Mouse (Mus musculus) hindbrain, embryonic 15.5 days (tissue): ENCODE measurements around the gene Sobp. TPM values are rescaled to one million over a fixed set of nuclear protein-coding genes. Genes with fewer than 3 reads are reported as not detected.

Source experiments
- ATAC-seq: fragments of 200-750 bp; cut with Nextera tagmentation; 2 replicates; pipeline ENCODE4 v1.8.0; 2017; ENCODE audit warnings: low read depth, moderate number of reproducible peaks, moderate TSS enrichment; ENCODE audit not compliant: low FRiP score
- H3K27ac ChIP-seq: fragments of 300-500 bp; sonication (generic); replicated peaks from 2 replicates; pipeline ENCODE4 v1.5.1; 2015; ENCODE audit warnings: mild to moderate bottlenecking, inconsistent platforms
- H3K27me3 ChIP-seq: fragments of 300-500 bp; sonication (generic); 2 replicates; pipeline ENCODE4 v1.6.1; 2015; ENCODE audit warnings: control low read depth, inconsistent platforms
- H3K36me3 ChIP-seq: fragments of 300-500 bp; sonication (generic); 2 replicates; pipeline ENCODE4 v1.6.1; 2015; ENCODE audit warnings: control low read depth, inconsistent platforms
- H3K4me1 ChIP-seq: fragments of 300-500 bp; sonication (generic); replicated peaks from 2 replicates; pipeline ENCODE4 v1.6.1; 2015; ENCODE audit warnings: control low read depth, inconsistent platforms
- H3K4me2 ChIP-seq: fragments of 300-500 bp; sonication (generic); 2 replicates; pipeline ENCODE4 v1.6.1; 2015; ENCODE audit warnings: moderate library complexity, mild to moderate bottlenecking, inconsistent platforms
- H3K4me3 ChIP-seq: fragments of 300-500 bp; sonication (generic); 2 replicates; pipeline ENCODE4 v1.5.1; 2015; ENCODE audit warnings: mild to moderate bottlenecking, inconsistent platforms
- H3K9ac ChIP-seq: fragments of 300-500 bp; sonication (generic); 2 replicates; pipeline ENCODE4 v1.6.1; 2015; ENCODE audit warnings: inconsistent platforms
- H3K9me3 ChIP-seq: fragments of 300-500 bp; sonication (generic); 2 replicates; pipeline ENCODE4 v1.6.1; 2016; ENCODE audit warnings: control low read depth, inconsistent platforms
- WGBS: fragments of 180-500 bp; shearing (Covaris S2); methylation state at CpG from one replicate; pipeline ENCODE4 v1.1.7; 2015; 5-methylcytosine and 5-hydroxymethylcytosine counted together
- polyA plus RNA-seq: library from polyadenylated mRNA; unstranded; fragments of >200 nt; fragmentation: Nextera tagmentation; extraction: Ambion mirVana; gene quantifications from 2 replicates; pipeline ENCODE4 v1.2.1, GENCODE M21; 2015

Gene Sobp
- polyA plus RNA-seq, 1 experiment from 2014 or later = 13.3 TPM

DNA sequence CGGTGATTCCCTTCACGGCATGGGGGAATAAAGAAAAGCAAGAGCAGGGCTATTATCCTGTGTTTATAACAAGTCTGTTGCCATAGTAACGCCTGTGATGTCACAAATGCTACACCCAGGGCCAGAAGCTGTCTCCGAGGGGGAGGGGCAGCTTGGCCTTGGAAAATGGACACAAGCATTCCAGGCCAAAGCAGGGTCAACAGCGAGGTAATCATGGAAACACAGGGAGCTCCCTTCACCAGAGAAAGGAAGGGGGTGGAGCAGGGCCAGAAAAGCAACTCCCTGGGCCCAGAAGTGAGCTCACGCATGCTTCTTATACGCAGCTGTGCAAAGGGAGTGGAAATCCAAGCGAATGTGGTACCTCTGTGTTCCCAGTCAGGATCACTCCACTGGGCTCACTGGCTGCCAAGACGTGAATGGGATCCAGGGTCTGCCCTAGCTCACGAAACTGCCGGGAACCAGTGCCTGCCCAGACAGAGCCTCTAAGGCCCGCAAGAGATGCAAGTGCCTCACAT lies 19.2 kb downstream of the Sobp start:
- H3K27me3 ChIP-seq = no peaks in the 10 kb centered on the region
- H3K4me2 ChIP-seq = peak overlapping the region; percentile 36
- H3K36me3 ChIP-seq = peaks cover 8% of the 10 kb centered on the region; the same call in 1 of the 2 replicates
- peaks cover 22% of the 10 kb centered on the region for H3K4me1 ChIP-seq
- 3% methylated on average over 12 of the region's 12 CpGs for WGBS
- ATAC-seq = peak; percentile 77
- H3K27ac ChIP-seq = peak overlapping the region; percentile 73
- H3K9me3 ChIP-seq = no peaks in the 10 kb centered on the region
- no peak overlapping the region for H3K4me3 ChIP-seq
- no peak overlapping the region for H3K9ac ChIP-seq

GRCm38 (mm10) chr10:43152643-43153042 lies 21.7 kb downstream of the Sobp start:
- 86% methylated on average over 8 of the region's 8 CpGs for WGBS
- no peak for ATAC-seq
- Histone ChIP-seq H3K9me3 (no peaks in the 10 kb centered on the region), H3K4me1 (peaks cover 22% of the 10 kb centered on the region), H3K9ac (no peak overlapping the region), H3K27me3 (no peaks in the 10 kb centered on the region), H3K4me2 (no peak overlapping the region), H3K4me3 (no peak overlapping the region), H3K36me3 (peaks cover 6% of the 10 kb centered on the region; the same call in 1 of the 2 replicates), H3K27ac (no peak overlapping the region)

- H3K9me3 ChIP-seq = no peaks in the 10 kb centered on the region
- H3K27me3 ChIP-seq = no peaks in the 10 kb centered on the region
- no peak overlapping the region for H3K4me2 ChIP-seq
- no peak overlapping the region for H3K9ac ChIP-seq
- no peaks in the 10 kb centered on the region for H3K4me1 ChIP-seq
- 0 out of 2 replicates have a peak, but pooled peaks cover 3% of the 10 kb centered on the region for H3K36me3 ChIP-seq
- no peak overlapping the region for H3K4me3 ChIP-seq
- H3K27ac ChIP-seq = no peak overlapping the region
- no peak for ATAC-seq
- WGBS = 78% methylated on average over 11 of the region's 11 CpGs
These were observed 25.9 kb downstream of the Sobp start for GRCm38 (mm10) chr10:43148456-43148855.

DNA sequence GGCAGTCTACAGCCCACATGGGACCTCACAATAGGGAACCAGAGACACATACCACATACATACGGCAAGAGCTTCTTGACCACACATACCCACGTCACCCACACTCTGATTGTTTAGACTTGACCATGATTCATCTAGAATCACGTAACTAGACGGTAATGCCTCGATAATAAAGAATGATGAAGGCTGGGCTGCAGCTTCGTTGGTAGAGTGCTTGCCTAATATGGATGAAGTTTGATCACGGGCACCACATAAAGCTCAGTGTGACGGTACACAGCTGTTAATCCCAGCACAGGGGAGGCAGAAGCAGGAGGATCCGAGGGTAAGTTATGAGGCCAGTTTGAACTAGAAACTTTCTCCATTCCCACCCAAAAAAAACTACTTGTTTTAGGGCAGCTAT lies 31.2 kb downstream of the Sobp start:
- no peak for ATAC-seq
- Histone ChIP-seq H3K4me3 (no peak overlapping the region), H3K9me3 (no peaks in the 10 kb centered on the region), H3K27ac (no peak overlapping the region), H3K4me1 (no peaks in the 10 kb centered on the region), H3K36me3 (no peaks in the 10 kb centered on the region), H3K27me3 (no peaks in the 10 kb centered on the region), H3K9ac (no peak overlapping the region), H3K4me2 (no peak overlapping the region)
- 89% methylated on average over 9 of the region's 9 CpGs for WGBS

DNA sequence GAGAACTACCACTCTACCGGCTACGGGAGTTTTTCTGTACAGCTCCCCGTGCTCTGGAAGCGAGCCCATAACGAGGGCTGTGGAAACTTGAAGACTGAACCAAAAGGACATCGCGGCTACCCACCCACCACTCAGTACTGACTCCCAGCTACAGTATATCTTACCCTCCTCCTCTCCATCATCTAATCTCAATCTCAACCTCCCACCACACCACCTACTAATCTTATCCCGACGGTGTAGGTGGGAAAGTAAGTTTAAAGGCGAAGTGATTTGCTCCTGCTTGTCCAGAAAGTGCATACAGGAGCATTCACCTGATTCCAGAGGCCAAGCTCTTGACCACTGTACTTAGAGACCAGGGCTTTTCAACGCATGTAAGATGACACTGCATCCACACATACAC lies 40.3 kb downstream of the Sobp start:
- H3K4me1 ChIP-seq = no peaks in the 10 kb centered on the region
- H3K9ac ChIP-seq = no peak overlapping the region
- WGBS = 92% methylated on average over 11 of the region's 11 CpGs
- H3K27ac ChIP-seq = no peak overlapping the region
- no peaks in the 10 kb centered on the region for H3K9me3 ChIP-seq
- no peak overlapping the region for H3K4me3 ChIP-seq
- H3K4me2 ChIP-seq = no peak overlapping the region
- H3K36me3 ChIP-seq = no peaks in the 10 kb centered on the region
- no peak for ATAC-seq
- no peaks in the 10 kb centered on the region for H3K27me3 ChIP-seq

- Histone ChIP-seq H3K27me3 (no peaks in the 10 kb centered on the region), H3K9ac (no peak overlapping the region), H3K4me3 (no peak overlapping the region), H3K27ac (no peak overlapping the region), H3K4me1 (peaks cover 9% of the 10 kb centered on the region), H3K9me3 (no peaks in the 10 kb centered on the region), H3K4me2 (no peak overlapping the region), H3K36me3 (0 out of 2 replicates have a peak, but pooled peaks cover 4% of the 10 kb centered on the region)
- 28% methylated on average over 3 of the region's 3 CpGs for WGBS
- ATAC-seq = peak; percentile 20; the same call in 1 of the 2 replicates
These were observed 45.6 kb downstream of the Sobp start for GRCm38 (mm10) chr10:43128750-43129149.

GRCm38 (mm10) chr10:43124561-43124960 lies 49.8 kb downstream of the Sobp start:
- Histone ChIP-seq H3K9ac (no peak overlapping the region), H3K4me1 (peaks cover 15% of the 10 kb centered on the region), H3K27me3 (no peaks in the 10 kb centered on the region), H3K4me2 (no peak overlapping the region), H3K9me3 (no peaks in the 10 kb centered on the region), H3K36me3 (peaks cover 7% of the 10 kb centered on the region; the same call in 1 of the 2 replicates), H3K4me3 (no peak overlapping the region), H3K27ac (no peak overlapping the region)
- 70% methylated on average over 7 of the region's 7 CpGs for WGBS
- ATAC-seq = no peak

- Histone ChIP-seq H3K9ac (no peak overlapping the region), H3K4me1 (peaks cover 15% of the 10 kb centered on the region), H3K27ac (no peak overlapping the region), H3K4me2 (no peak overlapping the region), H3K27me3 (no peaks in the 10 kb centered on the region), H3K4me3 (no peak overlapping the region), H3K36me3 (peaks cover 7% of the 10 kb centered on the region; the same call in 1 of the 2 replicates), H3K9me3 (no peaks in the 10 kb centered on the region)
- no peak for ATAC-seq
- 91% methylated on average over 4 of the region's 4 CpGs for WGBS
These were observed 50.2 kb downstream of the Sobp start for GRCm38 (mm10) chr10:43124156-43124555.

DNA sequence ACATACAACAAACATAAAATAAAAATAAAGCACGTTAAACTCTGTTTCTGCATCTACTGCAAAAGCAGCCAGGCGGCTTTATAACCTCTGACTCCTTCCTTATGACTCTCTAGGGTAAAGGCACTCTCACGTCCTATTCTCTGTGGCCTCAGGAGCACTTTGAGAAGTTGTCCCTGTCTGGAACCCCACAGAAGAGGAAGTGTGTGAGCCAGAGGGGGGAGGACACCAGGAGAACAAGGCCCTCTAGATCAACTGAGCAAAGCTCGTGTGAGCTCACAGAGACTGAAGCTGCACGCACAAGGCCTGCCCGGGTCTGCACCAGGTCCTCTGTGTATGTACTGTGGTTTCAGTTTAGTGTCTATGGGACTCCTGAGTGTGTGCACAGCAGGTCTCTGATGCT lies 50.9 kb downstream of the Sobp start:
- H3K27me3 ChIP-seq = no peaks in the 10 kb centered on the region
- no peak overlapping the region for H3K27ac ChIP-seq
- H3K9me3 ChIP-seq = no peaks in the 10 kb centered on the region
- no peak overlapping the region for H3K9ac ChIP-seq
- no peak overlapping the region for H3K4me3 ChIP-seq
- WGBS = 86% methylated on average over 6 of the region's 6 CpGs
- no peak for ATAC-seq
- peaks cover 7% of the 10 kb centered on the region; the same call in 1 of the 2 replicates for H3K36me3 ChIP-seq
- H3K4me2 ChIP-seq = no peak overlapping the region
- H3K4me1 ChIP-seq = peaks cover 11% of the 10 kb centered on the region

GRCm38 (mm10) chr10:43120688-43121450 lies 53.5 kb downstream of the Sobp start:
- WGBS = 37% methylated on average over 8 of the region's 8 CpGs
- peaks cover 3% of the 10 kb centered on the region; the same call in 1 of the 2 replicates for H3K36me3 ChIP-seq
- H3K9ac ChIP-seq = no peak overlapping the region
- no peak for ATAC-seq
- 0 out of 2 replicates have a peak, but pooled peaks cover 6% of the 10 kb centered on the region for H3K4me1 ChIP-seq
- H3K4me2 ChIP-seq = no peak overlapping the region
- H3K27me3 ChIP-seq = no peaks in the 10 kb centered on the region
- no peak overlapping the region for H3K27ac ChIP-seq
- H3K9me3 ChIP-seq = no peaks in the 10 kb centered on the region
- no peak overlapping the region for H3K4me3 ChIP-seq

DNA sequence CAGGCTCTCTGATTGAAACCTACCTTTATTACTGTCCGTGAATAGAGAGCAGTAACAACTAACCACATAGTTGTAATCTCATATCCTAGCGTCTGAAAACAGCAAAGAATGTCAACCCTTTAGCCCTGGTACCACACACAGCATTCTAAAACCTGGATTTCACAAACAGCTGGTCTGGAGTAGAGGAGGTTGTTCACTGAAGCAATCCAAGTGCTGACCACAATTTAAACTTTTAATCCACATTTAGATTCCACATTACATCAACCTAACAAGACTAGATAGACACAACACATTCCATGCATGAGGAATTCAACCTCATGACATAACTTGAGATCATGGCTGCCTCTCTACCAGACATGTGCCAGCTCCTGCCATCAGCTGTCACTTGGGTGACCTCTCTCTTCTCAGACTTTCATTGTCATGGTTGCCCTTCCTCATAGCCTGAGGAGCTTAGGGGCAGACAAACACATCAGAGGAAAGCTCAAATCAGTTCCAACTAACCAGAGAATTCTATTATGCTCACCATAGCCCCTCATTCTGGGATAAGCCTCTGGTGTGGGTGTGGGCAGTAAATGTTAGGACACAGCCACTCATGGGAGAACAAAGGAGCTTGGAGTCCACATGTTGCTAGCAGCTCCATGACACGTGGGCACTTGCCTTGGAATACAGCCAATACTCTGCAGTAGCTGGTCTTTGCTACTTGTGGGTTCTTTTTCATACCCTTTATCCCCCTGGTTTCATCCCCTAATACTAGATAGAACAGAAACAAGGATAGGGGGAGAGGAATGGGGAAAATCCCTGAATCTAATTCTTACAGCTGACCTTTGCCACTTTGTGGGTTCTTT lies 58.0 kb downstream of the Sobp start:
- WGBS = 74% methylated on average over 3 of the region's 3 CpGs
- H3K9me3 ChIP-seq = no peaks in the 10 kb centered on the region
- no peaks in the 10 kb centered on the region for H3K27me3 ChIP-seq

GRCm38 (mm10) chr10:43112296-43112695 lies 62.0 kb downstream of the Sobp start:
- no peaks in the 10 kb centered on the region for H3K27me3 ChIP-seq
- H3K36me3 ChIP-seq = no peaks in the 10 kb centered on the region
- no peak overlapping the region for H3K4me2 ChIP-seq
- WGBS = 21% methylated on average over 7 of the region's 7 CpGs
- no peaks in the 10 kb centered on the region for H3K9me3 ChIP-seq
- no peak for ATAC-seq
- H3K9ac ChIP-seq = no peak overlapping the region
- no peak overlapping the region for H3K4me3 ChIP-seq
- H3K4me1 ChIP-seq = peaks cover 20% of the 10 kb centered on the region
- H3K27ac ChIP-seq = 0 out of 2 replicates have a peak overlapping the region, but pooled peaks have one; percentile 0

More for the DNA sequence above, 58.0 kb downstream of the Sobp start:
- ATAC-seq = no peak
- H3K4me1 ChIP-seq = peaks cover 20% of the 10 kb centered on the region
- no peak overlapping the region for H3K9ac ChIP-seq
- H3K36me3 ChIP-seq = no peaks in the 10 kb centered on the region
- H3K27ac ChIP-seq = no peak overlapping the region
- no peak overlapping the region for H3K4me2 ChIP-seq
- H3K4me3 ChIP-seq = no peak overlapping the region
